Mouse (Mus musculus) T-cell, adult 2 months (primary cell): Measurements from ENCODE around the gene Birc2.
"Not testable (repeated sequence)": the region's sequence is repeated elsewhere in the genome, so short reads cannot be mapped to it uniquely, and the experiment has no call there.

Experiments used
- DNase-seq: peaks from one replicate; pipeline ENCODE4 v3.0.0; 2022; ENCODE audit warnings: low spot score

Birc2 gene

DNA sequence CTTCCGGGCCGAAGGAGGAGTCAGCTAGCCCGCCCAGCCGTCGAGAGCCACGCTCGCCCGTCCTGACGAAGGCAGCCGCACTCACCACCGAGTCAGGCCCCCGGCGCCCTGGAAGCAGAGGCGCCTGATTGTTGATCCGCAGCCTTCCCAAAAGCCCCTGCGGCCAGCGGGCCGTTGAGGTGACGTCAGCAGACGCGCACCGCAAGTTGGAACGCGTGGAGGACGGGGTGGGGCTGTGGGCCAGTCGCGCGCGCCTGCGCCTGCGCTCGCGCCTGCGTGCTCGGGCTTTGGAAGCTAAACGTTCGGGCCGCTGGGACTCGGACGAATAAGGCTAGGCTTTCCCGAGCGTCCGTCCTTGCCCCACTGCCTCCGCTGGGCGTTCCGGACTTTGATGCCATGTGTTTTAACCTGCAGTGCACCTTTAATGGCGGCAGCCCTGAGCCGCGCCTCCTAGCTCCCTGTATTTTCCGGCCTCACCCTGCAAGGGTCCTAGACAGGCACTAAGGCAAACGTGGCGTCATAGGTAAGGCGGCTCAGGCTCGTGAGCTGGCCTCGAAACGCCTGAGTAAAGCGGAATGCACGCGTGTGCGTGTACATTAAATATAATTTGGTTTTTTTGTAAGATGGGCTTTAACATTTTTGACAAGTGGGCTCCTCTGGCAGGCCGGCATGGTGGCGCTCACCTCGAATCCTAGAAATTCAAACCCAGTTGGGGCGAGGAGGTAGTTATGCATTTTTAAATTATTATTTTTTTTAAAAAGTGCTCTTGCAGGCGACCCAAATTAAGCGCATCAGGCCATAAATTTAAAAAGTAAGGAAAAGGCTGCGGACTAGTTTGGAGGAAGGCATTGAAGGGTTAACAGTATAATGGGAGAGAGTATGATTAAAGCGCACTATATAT, at the start of gene Birc2:
TSS of gene Birc2 (minus strand) at position 160 of the 901 bp plus-strand sequence.
- peak; percentile 96 for DNase-seq

GRCm38 (mm10) chr9:7884346-7884745, 47.5 kb upstream of the Birc2 start:
- DNase-seq = no peak

DNA sequence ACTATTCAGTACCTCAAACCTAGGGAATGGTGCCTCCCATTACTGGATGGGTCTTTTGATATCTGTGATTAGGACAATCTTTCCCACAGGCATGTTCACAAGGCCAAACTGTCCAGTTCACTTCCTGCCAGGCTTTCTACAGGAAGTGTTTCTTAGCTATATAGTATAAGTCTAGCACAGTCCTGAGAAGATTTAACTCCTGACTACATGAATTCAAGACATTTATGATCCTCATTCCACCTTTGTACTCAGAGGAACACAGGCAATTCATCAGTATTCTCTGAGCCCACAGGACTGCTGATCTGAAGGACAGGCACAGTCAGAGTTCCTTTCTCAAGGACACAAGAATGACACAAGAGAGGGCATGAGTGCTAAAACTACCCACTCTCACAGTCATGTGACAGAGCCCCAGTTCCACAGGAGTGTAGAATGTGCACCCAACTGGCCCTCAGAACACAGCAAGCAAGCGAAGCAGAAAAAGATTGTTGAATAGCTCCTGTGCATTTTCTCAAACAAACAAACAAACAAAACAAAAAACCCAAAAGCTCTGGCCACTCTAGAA, 45.5 kb upstream of the Birc2 start:
- no peak for DNase-seq

DNA sequence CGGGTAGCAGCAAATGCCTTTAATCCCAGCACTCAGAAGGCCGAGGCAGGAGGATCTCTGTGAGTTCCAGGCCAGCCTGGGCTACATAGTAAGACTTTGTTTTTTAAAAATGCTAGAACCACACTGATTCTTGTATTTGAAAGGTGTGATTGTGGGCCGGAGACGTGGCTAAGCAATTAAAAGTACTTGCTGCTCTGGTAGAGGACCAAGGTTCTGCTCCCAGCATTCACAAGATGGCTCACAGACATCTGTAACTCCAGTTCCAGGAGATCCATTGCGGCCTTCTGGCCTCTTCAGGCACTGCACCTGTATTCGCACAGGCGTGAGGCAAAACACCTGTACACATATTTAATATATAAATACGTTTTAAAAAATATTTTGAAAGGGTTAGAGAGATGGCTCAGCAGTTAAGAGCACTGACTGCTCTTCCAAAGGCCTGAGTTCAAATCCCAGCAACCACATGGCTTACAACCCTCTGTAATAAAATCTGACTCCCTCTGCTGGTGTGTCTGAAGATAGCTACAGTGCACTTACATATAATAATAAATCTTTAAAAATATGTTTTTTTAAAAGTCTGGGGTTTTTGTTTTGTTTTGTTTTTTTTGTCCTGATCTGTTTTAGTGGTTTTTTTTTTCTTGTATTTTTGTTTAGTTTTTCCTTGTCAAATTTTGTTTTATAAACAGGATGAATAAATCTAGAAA, 36.8 kb upstream of the Birc2 start:
- peak; percentile 47 for DNase-seq

- peak; percentile 99 for DNase-seq
These were observed 36.0 kb upstream of the Birc2 start, which contains the start of gene Birc3 for GRCm38 (mm10) chr9:7872775-7873439. TSS of gene Birc3 (minus strand) at chr9:7873186.

- peak; percentile 24 for DNase-seq
These were observed 35.3 kb upstream of the Birc2 start for GRCm38 (mm10) chr9:7872044-7872774.

DNA sequence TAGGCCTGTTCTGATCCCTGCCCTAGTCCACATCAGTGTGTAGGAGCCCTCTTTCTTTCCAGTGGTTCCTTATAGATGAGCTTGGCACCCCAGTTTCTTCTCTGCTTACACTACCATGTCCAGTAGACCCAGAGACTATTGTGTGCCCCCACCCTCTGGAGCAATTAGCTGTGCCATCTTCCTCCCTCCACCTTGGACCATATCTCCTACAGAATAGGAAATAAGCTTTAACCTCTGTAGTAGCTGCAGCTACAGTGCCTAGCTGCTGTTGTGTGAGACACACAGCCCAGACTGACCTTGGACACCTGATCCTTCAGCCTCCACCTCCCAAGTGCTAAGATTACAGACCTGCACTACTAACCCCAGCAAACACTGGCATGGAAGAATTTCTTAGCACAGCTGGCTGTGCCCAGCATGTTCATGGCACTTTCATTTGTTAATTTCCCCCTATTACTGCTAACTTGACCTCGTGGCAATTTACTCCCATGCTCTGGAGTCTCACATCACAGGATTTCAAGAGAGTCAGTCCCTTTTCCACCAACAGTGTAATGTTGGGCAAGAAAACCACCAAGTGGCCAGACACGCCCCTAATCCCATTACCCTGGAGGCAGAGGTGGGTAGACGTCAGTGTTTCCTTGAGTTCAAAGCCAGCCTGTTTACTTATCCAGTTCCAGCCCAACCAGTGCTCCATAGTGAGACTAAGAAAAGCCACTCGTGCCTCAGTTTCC, 34.6 kb upstream of the Birc2 start:
- DNase-seq = peak; percentile 36

DNA sequence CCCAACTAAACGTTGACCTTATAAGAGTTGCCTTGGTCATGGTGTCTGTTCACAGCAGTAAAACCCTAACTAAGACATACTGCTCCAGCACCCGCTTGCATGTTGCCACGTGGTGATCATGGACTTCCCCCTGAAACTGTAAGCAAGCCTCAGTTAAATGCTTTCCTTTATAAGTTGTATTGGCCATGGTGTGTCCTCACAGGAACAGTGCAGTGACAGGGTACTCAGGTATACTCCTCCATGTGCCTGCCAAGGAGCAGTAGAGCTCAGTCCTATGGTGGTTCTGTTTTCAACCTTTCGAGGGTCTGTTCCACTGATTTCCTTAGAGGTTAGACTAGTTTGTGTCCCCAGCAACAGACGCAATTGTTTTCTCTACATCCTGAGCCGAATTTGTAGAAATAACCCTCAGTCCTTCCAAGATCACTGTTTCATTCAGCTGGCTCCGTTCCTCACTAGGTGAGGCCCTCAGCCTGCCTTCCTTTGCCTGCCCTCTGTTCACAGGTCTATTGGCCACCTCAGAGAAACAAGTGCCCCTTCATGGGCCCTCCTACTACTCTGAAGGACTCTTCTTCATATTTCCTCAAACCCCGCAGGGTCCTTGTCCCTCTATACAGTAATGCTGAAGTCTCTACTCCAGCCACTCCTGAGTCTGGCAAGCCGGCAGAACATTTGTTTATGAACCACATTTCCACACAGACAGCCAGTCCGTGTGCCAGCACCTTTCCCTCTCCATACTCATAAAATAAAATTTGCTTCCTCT, 33.9 kb upstream of the Birc2 start:
- peak; percentile 23 for DNase-seq

- DNase-seq = peak; percentile 34
These were observed 32.1 kb upstream of the Birc2 start for GRCm38 (mm10) chr9:7868838-7869491.

GRCm38 (mm10) chr9:7867981-7868380, 31.1 kb upstream of the Birc2 start:
- no peak for DNase-seq

DNA sequence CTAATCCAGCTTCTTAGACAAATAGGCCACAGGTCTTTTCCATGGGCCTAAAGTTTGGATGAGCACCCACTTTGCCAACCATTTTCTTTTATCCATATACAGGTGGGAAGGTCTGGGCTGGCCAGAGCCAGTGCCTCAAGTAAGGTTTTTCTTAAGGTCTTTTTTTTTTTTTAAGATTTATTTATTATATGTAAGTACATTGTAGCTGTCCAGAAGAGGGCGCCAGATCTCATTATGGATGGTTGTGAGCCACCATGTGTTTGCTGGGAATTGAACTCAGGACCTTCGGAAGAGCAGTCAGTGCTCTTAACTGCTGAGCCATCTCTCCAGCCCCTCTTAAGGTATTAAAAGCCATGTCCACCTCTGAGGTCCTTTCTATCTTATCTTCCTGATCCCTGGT, 30.1 kb upstream of the Birc2 start:
- DNase-seq = not testable (repeated sequence)

GRCm38 (mm10) chr9:7860976-7861375, 24.1 kb upstream of the Birc2 start:
- no peak for DNase-seq

- DNase-seq = no peak
These were observed 19.0 kb upstream of the Birc2 start for GRCm38 (mm10) chr9:7855912-7856311.

DNA sequence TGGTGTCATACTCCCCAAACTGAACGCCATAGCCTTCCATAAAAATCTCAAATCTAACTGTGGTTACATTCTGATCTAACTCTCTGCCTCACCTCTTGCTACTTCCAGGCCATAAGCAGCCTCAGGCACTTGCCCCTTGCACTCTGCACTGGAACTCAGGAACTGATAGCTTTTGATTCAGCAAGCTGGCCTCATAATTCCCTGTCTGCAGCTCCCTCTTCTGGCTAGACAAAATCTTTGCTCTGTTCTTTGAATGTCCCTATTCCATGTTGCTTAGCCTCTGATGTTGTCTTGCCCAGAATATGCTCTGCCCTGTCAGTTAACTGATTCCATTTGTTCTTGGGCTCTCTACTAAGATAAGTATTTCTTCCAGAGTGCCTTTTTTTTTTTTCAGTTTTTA, 18.5 kb upstream of the Birc2 start:
- peak; percentile 22 for DNase-seq

DNA sequence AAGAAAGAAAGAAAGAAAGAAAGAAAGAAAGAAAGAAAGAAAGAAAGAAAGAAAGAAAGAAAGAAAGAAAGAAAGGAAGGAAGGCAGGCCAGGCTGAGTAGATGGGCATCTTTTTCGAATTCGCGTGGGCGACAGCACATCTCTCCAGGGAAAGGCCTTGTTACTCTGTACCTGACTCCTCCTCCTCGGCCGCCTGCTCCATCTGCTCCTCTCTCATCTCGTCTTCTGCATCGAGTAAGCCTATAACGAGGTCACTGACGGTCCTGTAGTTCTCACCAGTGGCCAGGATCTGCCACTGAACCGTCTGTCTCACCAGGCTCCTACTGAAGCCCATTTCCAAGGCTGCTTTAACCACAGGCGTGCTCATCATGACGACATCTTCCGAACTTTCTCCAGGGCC, 17.3 kb upstream of the Birc2 start:
- not testable (repeated sequence) for DNase-seq

GRCm38 (mm10) chr9:7852346-7853230, 15.7 kb upstream of the Birc2 start:
- DNase-seq = no peak

- no peak for DNase-seq
These were observed 15.0 kb upstream of the Birc2 start for GRCm38 (mm10) chr9:7851841-7852240.

DNA sequence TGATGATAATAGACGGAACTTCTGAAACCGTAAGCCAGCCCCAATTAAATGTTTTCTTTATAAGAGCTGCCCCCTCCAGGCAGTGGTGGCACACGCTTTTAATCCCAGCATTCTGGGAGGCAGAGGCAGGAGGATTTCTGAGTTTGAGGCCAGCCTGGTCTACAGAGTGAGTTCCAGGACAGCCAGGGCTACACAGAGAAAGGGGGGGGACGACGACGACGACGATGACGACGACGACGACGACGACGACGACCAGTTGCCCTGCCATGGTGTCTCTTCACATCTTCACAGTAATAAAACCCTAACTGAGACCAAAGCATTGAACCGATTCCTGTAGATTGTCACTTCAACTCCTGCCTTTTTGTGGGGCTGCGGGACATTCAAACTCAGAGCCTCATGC, 11.3 kb upstream of the Birc2 start:
- DNase-seq = no peak
